Mouse (Mus musculus) midbrain, postnatal 0 days (tissue): ENCODE data around the gene Fbxl3. TPM values are rescaled to one million over a fixed set of nuclear protein-coding genes. Genes with fewer than 3 reads are reported as not detected.

Experiments used
- ATAC-seq: fragments of 200-750 bp; cut with Nextera tagmentation; 2 replicates; pipeline ENCODE4 v1.8.0; 2017; ENCODE audit warnings: moderate number of reproducible peaks, mild to moderate bottlenecking, moderate TSS enrichment, moderate library complexity; ENCODE audit not compliant: low FRiP score
- DNase-seq: peaks from one replicate; pipeline ENCODE4 v3.0.0-alpha.2; 2015; ENCODE audit warnings: low spot score
- H3K27ac ChIP-seq: fragments of 300-500 bp; sonication (generic); 2 replicates; pipeline ENCODE4 v1.5.1; 2014; ENCODE audit warnings: low read depth, mild to moderate bottlenecking, low read length, mixed read lengths
- H3K27me3 ChIP-seq: fragments of 300-500 bp; sonication (generic); 2 replicates; pipeline ENCODE4 v1.6.1; 2014; ENCODE audit warnings: low read length, control low read depth, mixed read lengths; ENCODE audit not compliant: insufficient read depth
- H3K36me3 ChIP-seq: fragments of 300-500 bp; sonication (generic); 2 replicates; pipeline ENCODE4 v1.6.1; 2014; ENCODE audit warnings: low read length, control low read depth, mixed read lengths; ENCODE audit not compliant: insufficient read depth
- H3K4me1 ChIP-seq: fragments of 300-500 bp; sonication (generic); 2 replicates; pipeline ENCODE4 v1.6.1; 2014; ENCODE audit warnings: mild to moderate bottlenecking, control low read depth, antibody characterized with exemption, low read length, mixed read lengths; ENCODE audit not compliant: insufficient read depth
- H3K4me2 ChIP-seq: fragments of 300-500 bp; sonication (generic); 2 replicates; pipeline ENCODE4 v1.6.1; 2014; ENCODE audit warnings: low read depth, mild to moderate bottlenecking, low read length, mixed read lengths; ENCODE audit not compliant: poor library complexity, severe bottlenecking
- H3K4me3 ChIP-seq: fragments of 300-500 bp; sonication (generic); 2 replicates; pipeline ENCODE4 v1.5.1; 2014; ENCODE audit warnings: low read depth, mild to moderate bottlenecking, low read length, moderate library complexity
- H3K9ac ChIP-seq: fragments of 300-500 bp; sonication (generic); replicated peaks from 2 replicates; pipeline ENCODE4 v1.6.1; 2014; ENCODE audit warnings: mild to moderate bottlenecking, low read length, moderate library complexity, mixed read lengths; ENCODE audit not compliant: poor library complexity, severe bottlenecking
- H3K9me3 ChIP-seq: fragments of 300-500 bp; sonication (generic); 2 replicates; pipeline ENCODE4 v1.6.1; 2016; ENCODE audit warnings: low read length, control low read depth
- CTCF ChIP-seq: IDR thresholded peaks from 2 replicates; pipeline ENCODE4 v1.5.1; 2016; ENCODE audit warnings: antibody characterized with exemption, mild to moderate bottlenecking
- WGBS: fragments of 180-500 bp; shearing (Covaris S2); extraction: QIAGEN DNeasy Blood & Tissue Kit; methylation state at CpG from one replicate; pipeline ENCODE4 v1.1.7; 2014; 5-methylcytosine and 5-hydroxymethylcytosine counted together
- polyA plus RNA-seq: library from polyadenylated mRNA; unstranded; fragments of >200 nt; fragmentation: Nextera tagmentation; extraction: Ambion mirVana; gene quantifications from 2 replicates; pipeline ENCODE4 v1.2.1, GENCODE M21; 2015
- total RNA-seq: library from RNA; depleted of rRNA; stranded (reverse); fragments of >200 nt; gene quantifications from 2 replicates; pipeline ENCODE4 v1.2.3, GENCODE M21; 2014

The Fbxl3 gene
- total and polyA plus RNA-seq, 2 experiments from 2014 or later: 22.5 to 64.5 TPM

- ATAC-seq (no peak), DNase-seq (peak; percentile 75)
- H3K4me2 ChIP-seq: no peak overlapping the region
- H3K4me3 ChIP-seq: no peak overlapping the region
- no peak overlapping the region for H3K9ac ChIP-seq
- TF ChIP-seq CTCF: peak; percentile 78
- no peaks in the 10 kb centered on the region for H3K9me3 ChIP-seq
- no peak overlapping the region for H3K27ac ChIP-seq
- no peaks in the 10 kb centered on the region for H3K4me1 ChIP-seq
- H3K27me3 ChIP-seq: no peaks in the 10 kb centered on the region
- 14% methylated on average over 10 of the region's 10 CpGs for WGBS
- no peaks in the 10 kb centered on the region for H3K36me3 ChIP-seq
These were observed 33.8 kb downstream of the Fbxl3 start for GRCm38 (mm10) chr14:103065294-103066167.

- TF ChIP-seq CTCF: no peak
- ATAC-seq (no peak), DNase-seq (no peak)
- no peaks in the 10 kb centered on the region for H3K9me3 ChIP-seq
- H3K36me3 ChIP-seq: no peaks in the 10 kb centered on the region
- H3K27ac ChIP-seq: no peak overlapping the region
- no peak overlapping the region for H3K4me3 ChIP-seq
- no peaks in the 10 kb centered on the region for H3K4me1 ChIP-seq
- 86% methylated on average over 10 of the region's 10 CpGs for WGBS
- H3K4me2 ChIP-seq: no peak overlapping the region
- H3K27me3 ChIP-seq: no peaks in the 10 kb centered on the region
- H3K9ac ChIP-seq: no peak overlapping the region
These were observed 39.9 kb downstream of the Fbxl3 start for GRCm38 (mm10) chr14:103059495-103059894.

DNA sequence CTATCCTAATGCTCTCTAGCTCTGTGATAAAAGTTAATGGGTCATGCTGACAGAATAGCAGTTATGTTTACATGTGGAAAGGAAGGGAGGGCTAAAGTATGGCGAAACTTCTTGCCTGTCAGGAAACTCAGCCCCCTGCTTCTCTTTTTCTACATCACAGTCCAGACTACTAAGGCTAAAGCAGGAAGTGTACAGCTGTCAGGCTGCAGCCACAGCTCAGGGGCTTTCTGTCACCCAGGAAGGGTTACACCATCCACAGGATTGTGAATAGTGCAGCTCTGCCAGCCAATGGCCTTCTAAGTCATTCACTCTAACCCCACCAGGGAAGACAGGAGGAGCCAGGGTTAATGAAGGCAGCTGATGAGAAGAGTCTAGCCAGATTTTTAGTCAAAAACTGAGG lies 40.4 kb downstream of the Fbxl3 start:
- no peak for ATAC-seq
- Histone ChIP-seq H3K4me1 (no peaks in the 10 kb centered on the region), H3K27me3 (no peaks in the 10 kb centered on the region), H3K27ac (no peak overlapping the region), H3K4me2 (no peak overlapping the region), H3K9me3 (no peaks in the 10 kb centered on the region), H3K9ac (no peak overlapping the region), H3K36me3 (no peaks in the 10 kb centered on the region), H3K4me3 (no peak overlapping the region)
- 74% methylated on average over 1 of the region's 1 CpGs for WGBS
- no peak for TF ChIP-seq CTCF
- DNase-seq: no peak

DNA sequence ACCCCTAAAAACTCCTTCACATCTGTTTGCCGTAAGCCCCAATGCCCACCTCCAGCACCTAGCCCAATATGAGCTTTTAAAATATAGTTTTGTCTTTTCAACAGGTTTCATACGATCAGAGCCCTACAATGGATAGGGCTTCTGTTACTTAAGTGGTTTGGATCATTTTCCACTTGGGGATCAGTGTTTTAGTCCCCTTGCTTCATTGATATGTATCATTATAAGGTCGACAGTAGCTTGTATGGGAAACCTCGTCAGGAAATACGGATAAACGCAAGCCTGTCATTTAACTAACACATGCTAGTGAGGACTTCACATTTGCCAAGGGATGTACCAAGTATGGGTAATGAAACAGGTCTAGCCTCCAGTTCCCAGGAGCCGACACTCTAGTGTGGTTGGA lies 42.8 kb downstream of the Fbxl3 start:
- Histone ChIP-seq H3K27me3 (no peaks in the 10 kb centered on the region), H3K36me3 (no peaks in the 10 kb centered on the region), H3K27ac (no peak overlapping the region), H3K4me3 (no peak overlapping the region), H3K4me2 (no peak overlapping the region), H3K9me3 (no peaks in the 10 kb centered on the region), H3K9ac (no peak overlapping the region), H3K4me1 (no peaks in the 10 kb centered on the region)
- no peak for ATAC-seq
- DNase-seq: no peak
- no peak for TF ChIP-seq CTCF
- WGBS: 92% methylated on average over 7 of the region's 7 CpGs

GRCm38 (mm10) chr14:103054731-103055130 lies 44.6 kb downstream of the Fbxl3 start:
- DNase-seq (no peak), ATAC-seq (no peak)
- H3K27me3 ChIP-seq: no peaks in the 10 kb centered on the region
- no peaks in the 10 kb centered on the region for H3K36me3 ChIP-seq
- H3K4me3 ChIP-seq: no peak overlapping the region
- no peak overlapping the region for H3K27ac ChIP-seq
- TF ChIP-seq CTCF: no peak
- WGBS: 82% methylated on average over 13 of the region's 13 CpGs
- H3K4me1 ChIP-seq: no peaks in the 10 kb centered on the region
- H3K9me3 ChIP-seq: no peaks in the 10 kb centered on the region
- no peak overlapping the region for H3K4me2 ChIP-seq
- no peak overlapping the region for H3K9ac ChIP-seq

GRCm38 (mm10) chr14:103051159-103051769 lies 48.1 kb downstream of the Fbxl3 start:
- no peaks in the 10 kb centered on the region for H3K4me1 ChIP-seq
- no peak overlapping the region for H3K27ac ChIP-seq
- TF ChIP-seq CTCF: peak; percentile 89
- peak; percentile 74 for DNase-seq
- H3K9ac ChIP-seq: no peak overlapping the region
- H3K4me3 ChIP-seq: no peak overlapping the region
- H3K27me3 ChIP-seq: no peaks in the 10 kb centered on the region
- whole genome bisulfite sequencing: 40% methylated on average over 8 of the region's 8 CpGs
- no peak overlapping the region for H3K4me2 ChIP-seq
- H3K9me3 ChIP-seq: no peaks in the 10 kb centered on the region
- no peaks in the 10 kb centered on the region for H3K36me3 ChIP-seq
- peak; percentile 65; the same call in 1 of the 2 replicates for ATAC-seq
